ENCODE assay signal across 20 mouse cellular contexts in genomic region chr8:92080852-92081251, GRCm38 (mm10).
DNase-seq lines count a peak whose midpoint lies in the region; ATAC-seq and TF ChIP-seq lines count a peak whose summit lies in the region.
"Had no signal": no experiment of that assay in that cellular context is flagged by ENCODE, and none has a peak within 500 bp of the region (broad histone marks: within the 10 kb centered on the region; RNA-seq: fewer than 3 reads in every experiment).

No protein-coding gene starts in this region.

- WGBS in hindbrain, embryonic 16.5 days: 58% methylated on average over 8 of the region's 8 CpGs
- WGBS in hindbrain, embryonic 10.5 days: 87% methylated on average over 8 of the region's 8 CpGs

- no peak overlapping the region for H3K9ac ChIP-seq in hindbrain, embryonic 16.5 days (ENCODE audit: low read depth, low read length)
- H3K9ac ChIP-seq: heart, embryonic 12.5 days; liver, embryonic 14.5 days had no signal

- 0 out of 2 replicates have a peak, but pooled peaks have one; percentile 45 for ATAC-seq in hindbrain, embryonic 16.5 days
- ATAC-seq: activated CD4-positive, CD25-positive, alpha-beta regulatory T cell, adult 4 months; CD4-positive, CD25-positive, alpha-beta regulatory T cell, adult 4 months had no signal

- no peak overlapping the region for H3K4me2 ChIP-seq in hindbrain, embryonic 16.5 days (ENCODE audit: low read length)
- H3K4me2 ChIP-seq: heart, embryonic 12.5 days; midbrain, embryonic 11.5 days had no signal

- no peak for TF ChIP-seq CTCF in brain, embryonic 14.5 days (IDR thresholded peaks at IDR 0.05; ENCODE audit: borderline replicate concordance, extremely low read depth, insufficient read depth, insufficient read length)

- H3K27me3 ChIP-seq in hindbrain, embryonic 16.5 days (replicated peaks; ENCODE audit: control insufficient read depth, insufficient read depth, low read length): peaks cover 4% of the 10 kb centered on the region
- peaks cover 5% of the 10 kb centered on the region for H3K27me3 ChIP-seq in hindbrain, embryonic 10.5 days (ENCODE audit: insufficient read depth, poor library complexity, severe bottlenecking)

- no peaks in the 10 kb centered on the region for H3K36me3 ChIP-seq in hindbrain, embryonic 16.5 days (ENCODE audit: control insufficient read depth, insufficient read depth, low read length)
- no peaks in the 10 kb centered on the region for H3K36me3 ChIP-seq in hindbrain, embryonic 10.5 days
- H3K36me3 ChIP-seq: heart, embryonic 12.5 days; limb, embryonic 10.5 days had no signal

- no peaks in the 10 kb centered on the region for H3K9me3 ChIP-seq in hindbrain, embryonic 16.5 days (ENCODE audit: control insufficient read depth, low read length)
- no peaks in the 10 kb centered on the region for H3K9me3 ChIP-seq in hindbrain, embryonic 10.5 days
- H3K9me3 ChIP-seq: limb, embryonic 10.5 days had no signal

- no peak overlapping the region for H3K4me3 ChIP-seq in hindbrain, embryonic 16.5 days (ENCODE audit: low read length)
- no peak overlapping the region for H3K4me3 ChIP-seq in hindbrain, embryonic 10.5 days
- H3K4me3 ChIP-seq: heart, embryonic 12.5 days; limb, embryonic 10.5 days had no signal

- H3K27ac ChIP-seq in hindbrain, embryonic 16.5 days (ENCODE audit: low read depth, low read length): no peak overlapping the region
- no peak overlapping the region for H3K27ac ChIP-seq in hindbrain, embryonic 10.5 days
- H3K27ac ChIP-seq: limb, embryonic 10.5 days; liver, embryonic 14.5 days had no signal

- DNase-seq in hindbrain, embryonic 10.5 days (ENCODE audit: low spot score): no peak
- DNase-seq in Muller cell, postnatal 12 days (ENCODE audit: inconsistent ontology term): peak; percentile 91
- peak; percentile 95 for DNase-seq in brain, embryonic 14.5 days (ENCODE audit: low read depth)
- peak; percentile 17 to 19 for DNase-seq in layer of hippocampus, postnatal 14 days (ENCODE audit: low spot score in 2 of 2)
- DNase-seq in T-cell, adult 2 months (ENCODE audit: low spot score): no peak
- DNase-seq in urinary bladder, adult 2 months (ENCODE audit: low spot score): no peak
- DNase-seq: cerebellum, adult 8-10 months; embryo, embryonic 11 days; gastrocnemius, postnatal 10 days; heart, postnatal 4 days; kidney, adult 18-20 months; kidney, postnatal 36 days; lung, postnatal 14 days had no signal

- no peaks in the 10 kb centered on the region for H3K4me1 ChIP-seq in hindbrain, embryonic 16.5 days (ENCODE audit: control insufficient read depth, insufficient read depth, low read depth, low read length)
- peaks cover 13% of the 10 kb centered on the region for H3K4me1 ChIP-seq in hindbrain, embryonic 10.5 days (replicated peaks)
- H3K4me1 ChIP-seq: heart, embryonic 12.5 days had no signal

- TF ChIP-seq POLR2A in brain, embryonic 14.5 days (IDR thresholded peaks at IDR 0.05; ENCODE audit: borderline replicate concordance, extremely low read depth, insufficient read depth, insufficient read length, poor library complexity, severe bottlenecking): no peak

Comparison
In these comparisons a context has a peak if more than half of its experiments do, and no peak if none do; other contexts are left out.
1. DNase-seq: peak in Muller cell, postnatal 12 days (single experiment), brain, embryonic 14.5 days (single experiment) and layer of hippocampus, postnatal 14 days (2 of 2); none in hindbrain, embryonic 10.5 days (single experiment), T-cell, adult 2 months (single experiment) and urinary bladder, adult 2 months (single experiment).